Mouse (Mus musculus) neural tube, postnatal 0 days (tissue): ENCODE measurements around the gene Serpina3i. TPM values are rescaled to one million over a fixed set of nuclear protein-coding genes. Genes with fewer than 3 reads are reported as not detected.

ENCODE experiments used
- polyA plus RNA-seq: library from polyadenylated mRNA; unstranded; fragments of >200 nt; fragmentation: Nextera tagmentation; extraction: Ambion mirVana; gene quantifications from 2 replicates; pipeline ENCODE4 v1.2.1, GENCODE M21; 2015

The Serpina3i gene
- 0.15 TPM in 1 of 2 replicates, not detected in the other for polyA plus RNA-seq

DNA sequence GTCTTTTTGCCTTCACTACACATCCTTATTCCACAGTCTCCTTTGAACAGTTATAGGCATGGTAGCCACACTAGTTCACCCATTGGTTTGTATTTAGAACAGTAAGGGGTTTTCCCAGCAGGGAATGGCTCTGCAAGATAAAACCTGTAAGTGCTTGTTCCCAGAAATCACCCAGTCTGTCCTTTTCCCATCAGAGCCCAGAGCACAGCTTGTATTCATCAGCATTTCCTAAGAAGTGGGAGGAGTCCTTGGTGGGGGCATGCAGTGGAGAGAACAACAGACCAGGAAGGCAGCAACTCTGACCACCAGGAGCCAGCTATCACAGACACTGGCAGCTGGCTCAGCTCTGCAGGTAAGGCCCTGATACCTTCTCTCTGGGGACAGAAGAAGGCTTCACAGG is at the start of gene Serpina3i:
Serpina3i (plus strand) TSS at position 260 of the 400 bp plus-strand sequence.

DNA sequence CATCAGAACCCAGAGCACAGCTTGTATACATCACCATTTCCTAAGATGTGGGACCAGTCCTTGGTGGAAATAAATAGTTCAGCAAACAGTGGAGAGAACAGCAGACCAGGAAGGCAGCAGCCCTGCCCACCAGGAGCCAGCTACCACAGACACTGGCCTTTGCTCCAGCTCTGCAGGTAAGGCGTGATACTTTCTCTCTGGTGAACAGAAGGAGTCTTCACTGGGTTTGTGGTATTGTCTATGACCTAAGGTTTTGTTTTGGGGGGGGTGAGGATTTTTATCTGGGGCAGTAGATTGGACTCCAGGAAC is 48.5 kb upstream of the Serpina3i start, which contains the start of gene Serpina3f:
Serpina3f (plus strand) TSS at position 100 of the 309 bp plus-strand sequence.

DNA sequence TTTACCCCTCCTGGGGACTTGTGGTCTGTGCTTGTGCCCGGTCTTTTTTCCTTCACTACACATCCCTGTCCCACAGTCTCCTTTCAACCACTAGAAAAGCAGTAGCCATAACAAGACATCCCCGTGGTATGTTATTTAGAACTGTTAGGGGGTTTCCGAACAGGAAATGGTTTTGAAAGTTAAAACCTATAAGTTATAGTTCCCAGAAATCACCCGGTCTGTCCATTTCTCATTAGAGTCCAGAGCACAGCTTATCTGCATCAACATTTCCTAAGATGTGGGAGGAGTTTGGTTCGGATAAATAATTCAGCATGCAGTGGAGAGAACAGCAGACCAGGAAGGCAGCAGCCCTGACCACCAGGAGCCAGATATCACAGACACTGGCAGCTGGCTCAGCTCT is 27.0 kb upstream of the Serpina3i start, which contains the start of gene Serpina3g:
Serpina3g (plus strand) TSS at position 331 of the 400 bp plus-strand sequence.

DNA sequence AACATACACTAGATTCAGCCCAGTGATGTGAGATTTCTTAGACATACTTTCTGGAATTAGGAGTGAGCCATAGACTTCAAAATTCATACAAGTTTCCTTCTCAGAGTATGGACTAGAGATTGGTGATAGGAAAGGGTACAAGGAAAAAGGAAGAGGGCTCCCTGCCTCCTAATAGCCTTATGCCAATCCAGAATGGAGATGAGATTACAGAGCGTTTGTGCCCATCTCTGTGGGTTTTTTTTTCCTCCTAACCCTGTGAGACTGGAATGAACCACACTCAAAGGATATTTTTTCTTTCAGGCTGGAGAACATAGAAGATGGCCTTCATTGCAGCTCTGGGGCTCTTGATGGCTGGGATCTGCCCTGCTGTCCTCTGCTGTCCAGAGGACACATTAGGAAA is 51.3 kb downstream of the Serpina3i start, which contains the start of gene Serpina3j:
Serpina3j (plus strand) TSS at position 301 of the 400 bp plus-strand sequence.

Other genes starting within 250 kb of the Serpina3i start
- gene Serpina9, start 249.4 kb upstream of the Serpina3i start, polyA plus RNA-seq = 0.13 and 0.17 TPM in 2 replicates
- not detected in 2 replicates for gene Serpina12, start 218.7 kb upstream of the Serpina3i start, polyA plus RNA-seq
- not detected in 2 replicates for gene Serpina5, start 162.0 kb upstream of the Serpina3i start, polyA plus RNA-seq
- gene Serpina3a, start 150.4 kb upstream of the Serpina3i start, polyA plus RNA-seq = not detected in 2 replicates
- not detected in 2 replicates for gene Serpina3b, start 135.1 kb upstream of the Serpina3i start, polyA plus RNA-seq
- gene Serpina3c, start 109.3 kb upstream of the Serpina3i start, polyA plus RNA-seq = 0.13 TPM in 1 of 2 replicates, not detected in the other
- not detected in 2 replicates for gene Serpina3f, start 48.6 kb upstream of the Serpina3i start, polyA plus RNA-seq
- 2.4 and 3.9 TPM in 2 replicates for gene Serpina3g, start 26.9 kb upstream of the Serpina3i start, polyA plus RNA-seq
- gene Serpina3j, start 51.4 kb downstream of the Serpina3i start, polyA plus RNA-seq = not detected in 2 replicates
- not detected in 2 replicates for gene Serpina3k, start 75.4 kb downstream of the Serpina3i start, polyA plus RNA-seq
- not detected in 2 replicates for gene Serpina3m, start 75.4 kb downstream of the Serpina3i start, polyA plus RNA-seq
- 13.9 and 14.9 TPM in 2 replicates for gene Serpina3n, start 143.6 kb downstream of the Serpina3i start, polyA plus RNA-seq
- not detected in 2 replicates for gene Gsc, start 210.2 kb downstream of the Serpina3i start, polyA plus RNA-seq